In the genomic region with DNA sequence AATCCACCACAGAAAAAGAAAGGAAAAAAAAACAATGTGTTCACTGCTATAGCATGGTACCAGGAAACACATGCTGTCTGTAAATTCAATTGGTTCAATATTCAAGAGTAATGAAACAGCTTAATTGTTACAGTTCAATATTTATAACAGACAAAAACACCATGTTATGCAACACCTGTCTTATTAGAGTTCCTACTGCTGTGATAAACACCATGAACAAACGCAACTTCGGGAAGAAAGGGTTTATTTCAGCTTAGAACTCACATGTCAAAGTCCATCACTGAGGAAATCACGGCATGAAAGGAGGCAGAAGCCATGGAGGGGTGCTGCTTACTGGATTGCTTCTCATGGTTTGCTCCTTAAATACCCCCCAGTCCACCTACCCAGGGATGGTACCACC, we compare ENCODE assay signal across 20 mouse cellular contexts.
"Had no signal": no experiment of that assay in that cellular context is flagged by ENCODE, and none has a peak within 500 bp of the region (broad histone marks: within the 10 kb centered on the region; RNA-seq: fewer than 3 reads in every experiment).

No protein-coding gene starts in this region.

- H3K4me2 ChIP-seq: lung, embryonic 14.5 days; midbrain, embryonic 12.5 days; neural tube, embryonic 13.5 days; neural tube, embryonic 15.5 days; stomach, embryonic 15.5 days had no signal

- H3K27ac ChIP-seq: midbrain, embryonic 10.5 days; midbrain, embryonic 12.5 days; neural tube, embryonic 13.5 days; neural tube, embryonic 15.5 days; stomach, embryonic 15.5 days; stomach, postnatal 0 days had no signal

- DNase-seq: lung, adult 18-20 months; lung, embryonic 14.5 days; lung, postnatal 10 days; lung, postnatal 4 days; midbrain, embryonic 14.5 days; retina, postnatal 1 day; right cerebral cortex, adult 18-20 months; right cerebral cortex, postnatal 25 days; right cerebral cortex, postnatal 4 days; thymus, adult 2 months; thymus, postnatal 25 days; thymus, postnatal 4 days had no signal

- ATAC-seq: midbrain, embryonic 16.5 days had no signal

- H3K9me3 ChIP-seq: midbrain, embryonic 10.5 days; midbrain, embryonic 12.5 days; neural tube, embryonic 13.5 days; neural tube, embryonic 15.5 days; stomach, embryonic 15.5 days had no signal

- H3K27me3 ChIP-seq: midbrain, embryonic 12.5 days; neural tube, embryonic 13.5 days; neural tube, embryonic 15.5 days; stomach, embryonic 15.5 days had no signal

- H3K4me3 ChIP-seq: midbrain, embryonic 10.5 days; midbrain, embryonic 12.5 days; myocyte; neural tube, embryonic 13.5 days; neural tube, embryonic 15.5 days; stomach, embryonic 15.5 days had no signal

- H3K36me3 ChIP-seq: midbrain, embryonic 10.5 days; midbrain, embryonic 12.5 days; neural tube, embryonic 13.5 days; neural tube, embryonic 15.5 days; stomach, embryonic 15.5 days had no signal

- H3K9ac ChIP-seq: lung, embryonic 14.5 days; midbrain, embryonic 12.5 days; neural tube, embryonic 13.5 days; neural tube, embryonic 15.5 days; stomach, embryonic 15.5 days had no signal
